Mouse (Mus musculus) olfactory bulb, adult 2 months (tissue): ENCODE results near the gene Usf3. TPM values are rescaled to one million over a fixed set of nuclear protein-coding genes. Genes with fewer than 3 reads are reported as not detected.

Experiments
- H3K27ac ChIP-seq: fragments of 200-500 bp; 2 replicates; pipeline ENCODE4 v1.5.1; 2012; ENCODE audit warnings: low read depth, low read length; ENCODE audit not compliant: insufficient read depth
- H3K4me1 ChIP-seq: fragments of 200-500 bp; 2 replicates; pipeline ENCODE4 v1.6.1; 2012; ENCODE audit warnings: low read length; ENCODE audit not compliant: control insufficient read depth, insufficient read depth
- H3K4me3 ChIP-seq: fragments of 200-500 bp; 2 replicates; pipeline ENCODE4 v1.5.1; 2012; ENCODE audit warnings: mild to moderate bottlenecking, low read depth, low read length, moderate library complexity; ENCODE audit not compliant: insufficient read depth
- CTCF ChIP-seq: fragments of 200-500 bp; IDR thresholded peaks from 2 replicates; pipeline ENCODE4 v1.5.1; 2012; ENCODE audit warnings: low read depth, mild to moderate bottlenecking, low read length, moderate library complexity; ENCODE audit not compliant: insufficient read depth
- POLR2A ChIP-seq: fragments of 200-500 bp; IDR thresholded peaks from 2 replicates; pipeline ENCODE4 v1.6.1; 2012; ENCODE audit warnings: mild to moderate bottlenecking, low read depth, low read length, moderate library complexity; ENCODE audit not compliant: insufficient read depth
- WGBS: fragments of 180-500 bp; shearing (Covaris S2); methylation state at CpG from one replicate; pipeline ENCODE4 v1.1.7; 2018; 5-methylcytosine and 5-hydroxymethylcytosine counted together
- polyA plus RNA-seq: library from polyadenylated mRNA; stranded (reverse); fragments of >200 nt; gene quantifications from 2 replicates; pipeline ENCODE4 v1.2.4, GENCODE M21; 2012; ENCODE audit warnings: low replicate concordance; ENCODE audit not compliant: missing spikeins, insufficient read depth, insufficient read length

The Usf3 gene
- not detected in 2 replicates for polyA plus RNA-seq

- WGBS = under 1% methylated on average over 68 of the region's 77 CpGs
- peak within 1 kb of the TSS; percentile 79 for H3K4me3 ChIP-seq
- TF ChIP-seq POLR2A (no peak; the same call in 1 of the 2 replicates), CTCF (no peak)
- peak within 1 kb of the TSS; percentile 10 for H3K27ac ChIP-seq
- no peaks in the 10 kb centered on the region for H3K4me1 ChIP-seq
These were observed at the start of gene Usf3 for GRCm38 (mm10) chr16:44173155-44173941. Gene Usf3, plus strand, starts transcription at chr16:44173246.

GRCm38 (mm10) chr16:44123786-44124185 is 49.3 kb upstream of the Usf3 start:
- WGBS = 66% methylated on average over 2 of the region's 2 CpGs
- Histone ChIP-seq H3K4me3 (no peak overlapping the region), H3K4me1 (peaks cover 10% of the 10 kb centered on the region), H3K27ac (no peak overlapping the region; the same call in 1 of the 2 replicates)
- TF ChIP-seq POLR2A (no peak), CTCF (no peak)

- no peak overlapping the region for H3K27ac ChIP-seq
- H3K4me1 ChIP-seq = peaks cover 10% of the 10 kb centered on the region
- no peak overlapping the region for H3K4me3 ChIP-seq
- TF ChIP-seq POLR2A (no peak), CTCF (no peak)
- 54% methylated on average over 1 of the region's 1 CpGs for WGBS
These were observed 48.3 kb upstream of the Usf3 start for GRCm38 (mm10) chr16:44124713-44125112.

- WGBS = 86% methylated on average over 2 of the region's 2 CpGs
- Histone ChIP-seq H3K4me3 (no peak overlapping the region), H3K27ac (no peak overlapping the region), H3K4me1 (peaks cover 10% of the 10 kb centered on the region)
- no peak for TF ChIP-seq POLR2A
- TF ChIP-seq CTCF = no peak
These were observed 47.6 kb upstream of the Usf3 start for GRCm38 (mm10) chr16:44125436-44125835.

- no peak for TF ChIP-seq CTCF
- H3K4me3 ChIP-seq = no peak overlapping the region
- no peak overlapping the region for H3K27ac ChIP-seq
- H3K4me1 ChIP-seq = peaks cover 10% of the 10 kb centered on the region
- 74% methylated on average over 4 of the region's 4 CpGs for WGBS
These were observed 46.6 kb upstream of the Usf3 start for GRCm38 (mm10) chr16:44126437-44126836.

GRCm38 (mm10) chr16:44132300-44132699 is 40.7 kb upstream of the Usf3 start:
- WGBS = 80% methylated on average over 4 of the region's 4 CpGs
- Histone ChIP-seq H3K4me1 (peaks cover 2% of the 10 kb centered on the region; the same call in 1 of the 2 replicates), H3K27ac (no peak overlapping the region), H3K4me3 (no peak overlapping the region)
- TF ChIP-seq CTCF (no peak), POLR2A (no peak)

- WGBS = 87% methylated on average over 3 of the region's 3 CpGs
- H3K4me3 ChIP-seq = no peak overlapping the region
- H3K27ac ChIP-seq = no peak overlapping the region
- TF ChIP-seq POLR2A = no peak
- no peak for TF ChIP-seq CTCF
- peaks cover 4% of the 10 kb centered on the region; the same call in 1 of the 2 replicates for H3K4me1 ChIP-seq
These were observed 39.9 kb upstream of the Usf3 start for GRCm38 (mm10) chr16:44133187-44133586.

- no peak overlapping the region for H3K4me3 ChIP-seq
- peaks cover 6% of the 10 kb centered on the region; the same call in 1 of the 2 replicates for H3K4me1 ChIP-seq
- H3K27ac ChIP-seq = no peak overlapping the region
- TF ChIP-seq POLR2A (no peak), CTCF (no peak)
- WGBS = 58% methylated on average over 6 of the region's 6 CpGs
These were observed 36.5 kb upstream of the Usf3 start for GRCm38 (mm10) chr16:44136511-44137021.

- Histone ChIP-seq H3K27ac (peak overlapping the region; percentile 93), H3K4me3 (peak overlapping the region; percentile 71), H3K4me1 (peaks cover 6% of the 10 kb centered on the region; the same call in 1 of the 2 replicates)
- TF ChIP-seq POLR2A = no peak
- no peak for TF ChIP-seq CTCF
- whole genome bisulfite sequencing = 1% methylated on average over 24 of the region's 24 CpGs
These were observed 34.6 kb upstream of the Usf3 start for GRCm38 (mm10) chr16:44138377-44138978.
